Mouse (Mus musculus) R1 (cell line): ENCODE results near the gene Srd5a2.
"Not testable (repeated sequence)": the region's sequence is repeated elsewhere in the genome, so short reads cannot be mapped to it uniquely, and the experiment has no call there.

Experiments
- DNase-seq: peaks from one replicate; pipeline ENCODE4 v3.0.0-alpha.2; 2018; ENCODE audit warnings: low read depth, low spot score

The Srd5a2 gene

GRCm38 (mm10) chr17:74047210-74048082, at the start of gene Srd5a2:
Srd5a2 (minus strand) TSS chr17:74047916.
- DNase-seq = peak; percentile 50

- DNase-seq = no peak
These were observed 41.4 kb upstream of the Srd5a2 start for GRCm38 (mm10) chr17:74088886-74089678.

GRCm38 (mm10) chr17:74088016-74088415, 40.3 kb upstream of the Srd5a2 start:
- DNase-seq = no peak

- DNase-seq = no peak
These were observed 35.7 kb upstream of the Srd5a2 start for GRCm38 (mm10) chr17:74083370-74083769.

GRCm38 (mm10) chr17:74080076-74080615, 32.4 kb upstream of the Srd5a2 start:
- DNase-seq = no peak

- peak; percentile 30 for DNase-seq
These were observed 31.2 kb upstream of the Srd5a2 start for GRCm38 (mm10) chr17:74078776-74079495.

GRCm38 (mm10) chr17:74073067-74073466, 25.4 kb upstream of the Srd5a2 start:
- not testable (repeated sequence) for DNase-seq

- not testable (repeated sequence) for DNase-seq
These were observed 15.0 kb upstream of the Srd5a2 start for GRCm38 (mm10) chr17:74062763-74063162.

GRCm38 (mm10) chr17:74048229-74048816, 607 bp upstream of the Srd5a2 start:
- DNase-seq = peak; percentile 12

- no peak for DNase-seq
These were observed 4.0 kb downstream of the Srd5a2 start for GRCm38 (mm10) chr17:74043754-74044153.

- peak; percentile 85 for DNase-seq
These were observed 27.1 kb downstream of the Srd5a2 start for GRCm38 (mm10) chr17:74020526-74021203.

- no peak for DNase-seq
These were observed 29.4 kb downstream of the Srd5a2 start for GRCm38 (mm10) chr17:74018281-74018680.

- no peak for DNase-seq
These were observed 30.1 kb downstream of the Srd5a2 start for GRCm38 (mm10) chr17:74017649-74018048.

GRCm38 (mm10) chr17:74015128-74015527, 32.6 kb downstream of the Srd5a2 start:
- no peak for DNase-seq

GRCm38 (mm10) chr17:74008680-74009079, 39.0 kb downstream of the Srd5a2 start:
- DNase-seq = no peak

- no peak for DNase-seq
These were observed 40.7 kb downstream of the Srd5a2 start for GRCm38 (mm10) chr17:74007001-74007400.

GRCm38 (mm10) chr17:74002396-74002795, 45.3 kb downstream of the Srd5a2 start:
- DNase-seq = no peak

- no peak for DNase-seq
These were observed 51.6 kb downstream of the Srd5a2 start for GRCm38 (mm10) chr17:73995907-73996645.

- no peak for DNase-seq
These were observed 56.5 kb downstream of the Srd5a2 start for GRCm38 (mm10) chr17:73991264-73991663.

- DNase-seq = no peak
These were observed 61.1 kb downstream of the Srd5a2 start for GRCm38 (mm10) chr17:73986571-73986970.
